Mouse (Mus musculus): ENCODE measurements around the gene Kcnq4. TPM values are rescaled to one million over a fixed set of nuclear protein-coding genes. Genes with fewer than 3 reads are reported as not detected.

The Kcnq4 gene
- polyA plus RNA-seq, 1 experiment from 2014 or later = 2.1 TPM

GRCm38 (mm10) chr4:120741303-120741702 lies 7.1 kb downstream of the Kcnq4 start:
- Histone ChIP-seq H3K4me1 (peaks cover 17% of the 10 kb centered on the region), H3K36me3 (no peaks in the 10 kb centered on the region), H3K9me3 (replicated peaks) (no peaks in the 10 kb centered on the region), H3K27me3 (ENCODE audit: low read depth, poor library complexity, severe bottlenecking) (peaks cover 95% of the 10 kb centered on the region), H3K27ac (replicated peaks) (no peak overlapping the region), H3K4me3 (no peak overlapping the region)
- 74% methylated on average over 6 of the region's 6 CpGs for WGBS
- no peak for DNase-seq (ENCODE audit: low spot score)

- peaks cover 97% of the 10 kb centered on the region for H3K27me3 ChIP-seq (ENCODE audit: low read depth, poor library complexity, severe bottlenecking)
- H3K9me3 ChIP-seq (replicated peaks) = no peaks in the 10 kb centered on the region
- H3K4me1 ChIP-seq = peaks cover 36% of the 10 kb centered on the region
- no peak overlapping the region for H3K4me3 ChIP-seq
- no peak for DNase-seq (ENCODE audit: low spot score)
- 79% methylated on average over 5 of the region's 5 CpGs for WGBS
- no peak overlapping the region for H3K27ac ChIP-seq (replicated peaks)
- H3K36me3 ChIP-seq = no peaks in the 10 kb centered on the region
Observed at GRCm38 (mm10) chr4:120734012-120734622, 14.3 kb downstream of the Kcnq4 start.

- Histone ChIP-seq H3K36me3 (no peaks in the 10 kb centered on the region), H3K27me3 (ENCODE audit: low read depth, poor library complexity, severe bottlenecking) (peaks cover 98% of the 10 kb centered on the region), H3K4me3 (no peak overlapping the region), H3K27ac (replicated peaks) (no peak overlapping the region), H3K4me1 (peaks cover 44% of the 10 kb centered on the region), H3K9me3 (replicated peaks) (no peaks in the 10 kb centered on the region)
- no peak for DNase-seq (ENCODE audit: low spot score)
- 79% methylated on average over 6 of the region's 6 CpGs for WGBS
Observed at GRCm38 (mm10) chr4:120732737-120733136, 15.7 kb downstream of the Kcnq4 start.

GRCm38 (mm10) chr4:120731030-120731644 lies 17.3 kb downstream of the Kcnq4 start:
- WGBS = 1% methylated on average over 40 of the region's 40 CpGs
- Histone ChIP-seq H3K27ac (replicated peaks) (peak overlapping the region; percentile 49; the same call in 1 of the 2 replicates), H3K27me3 (ENCODE audit: low read depth, poor library complexity, severe bottlenecking) (peaks cover 92% of the 10 kb centered on the region)

GRCm38 (mm10) chr4:120730574-120730973 lies 17.8 kb downstream of the Kcnq4 start:
- no peaks in the 10 kb centered on the region for H3K9me3 ChIP-seq (replicated peaks)
- H3K4me1 ChIP-seq = peaks cover 51% of the 10 kb centered on the region
- DNase-seq (ENCODE audit: low spot score) = no peak
- peaks cover 87% of the 10 kb centered on the region for H3K27me3 ChIP-seq (ENCODE audit: low read depth, poor library complexity, severe bottlenecking)
- WGBS = 25% methylated on average over 6 of the region's 6 CpGs
- H3K36me3 ChIP-seq = no peaks in the 10 kb centered on the region
- H3K27ac ChIP-seq (replicated peaks) = no peak overlapping the region
- H3K4me3 ChIP-seq = peak overlapping the region; percentile 64

More at GRCm38 (mm10) chr4:120731030-120731644, 17.3 kb downstream of the Kcnq4 start:
- Histone ChIP-seq H3K9me3 (replicated peaks) (no peaks in the 10 kb centered on the region), H3K4me1 (peaks cover 45% of the 10 kb centered on the region), H3K4me3 (peak overlapping the region; percentile 64), H3K36me3 (no peaks in the 10 kb centered on the region)
- DNase-seq (ENCODE audit: low spot score) = peak; percentile 82

GRCm38 (mm10) chr4:120730146-120730545 lies 18.3 kb downstream of the Kcnq4 start:
- Histone ChIP-seq H3K4me1 (peaks cover 55% of the 10 kb centered on the region), H3K4me3 (no peak overlapping the region), H3K27ac (replicated peaks) (no peak overlapping the region), H3K9me3 (replicated peaks) (no peaks in the 10 kb centered on the region), H3K27me3 (ENCODE audit: low read depth, poor library complexity, severe bottlenecking) (peaks cover 82% of the 10 kb centered on the region), H3K36me3 (no peaks in the 10 kb centered on the region)
- DNase-seq (ENCODE audit: low spot score) = no peak
- WGBS = 74% methylated on average over 6 of the region's 6 CpGs

- Histone ChIP-seq H3K4me3 (no peak overlapping the region), H3K27me3 (ENCODE audit: low read depth, poor library complexity, severe bottlenecking) (peaks cover 75% of the 10 kb centered on the region), H3K9me3 (replicated peaks) (no peaks in the 10 kb centered on the region), H3K4me1 (peaks cover 57% of the 10 kb centered on the region), H3K36me3 (no peaks in the 10 kb centered on the region), H3K27ac (replicated peaks) (no peak overlapping the region)
- WGBS = 24% methylated on average over 6 of the region's 6 CpGs
- DNase-seq (ENCODE audit: low spot score) = peak; percentile 41
Observed at GRCm38 (mm10) chr4:120729441-120729840, 19.0 kb downstream of the Kcnq4 start.

GRCm38 (mm10) chr4:120727842-120728241 lies 20.6 kb downstream of the Kcnq4 start:
- Histone ChIP-seq H3K4me3 (no peak overlapping the region), H3K4me1 (peaks cover 47% of the 10 kb centered on the region), H3K36me3 (no peaks in the 10 kb centered on the region), H3K9me3 (replicated peaks) (no peaks in the 10 kb centered on the region), H3K27ac (replicated peaks) (no peak overlapping the region), H3K27me3 (ENCODE audit: low read depth, poor library complexity, severe bottlenecking) (peaks cover 59% of the 10 kb centered on the region)
- 80% methylated on average over 11 of the region's 11 CpGs for WGBS
- DNase-seq (ENCODE audit: low spot score) = no peak

- Histone ChIP-seq H3K36me3 (no peaks in the 10 kb centered on the region), H3K4me3 (no peak overlapping the region), H3K9me3 (replicated peaks) (no peaks in the 10 kb centered on the region), H3K4me1 (peaks cover 43% of the 10 kb centered on the region), H3K27ac (replicated peaks) (no peak overlapping the region), H3K27me3 (ENCODE audit: low read depth, poor library complexity, severe bottlenecking) (peaks cover 43% of the 10 kb centered on the region)
- DNase-seq (ENCODE audit: low spot score) = no peak
- 78% methylated on average over 4 of the region's 4 CpGs for WGBS
Observed at GRCm38 (mm10) chr4:120726174-120726573, 22.2 kb downstream of the Kcnq4 start.

GRCm38 (mm10) chr4:120725516-120726090 lies 22.8 kb downstream of the Kcnq4 start:
- DNase-seq (ENCODE audit: low spot score) = no peak
- no peaks in the 10 kb centered on the region for H3K36me3 ChIP-seq
- peaks cover 37% of the 10 kb centered on the region for H3K27me3 ChIP-seq (ENCODE audit: low read depth, poor library complexity, severe bottlenecking)
- peaks cover 37% of the 10 kb centered on the region for H3K4me1 ChIP-seq
- 36% methylated on average over 5 of the region's 5 CpGs for WGBS
- H3K4me3 ChIP-seq = no peak overlapping the region
- no peak overlapping the region for H3K27ac ChIP-seq (replicated peaks)
- H3K9me3 ChIP-seq (replicated peaks) = no peaks in the 10 kb centered on the region

GRCm38 (mm10) chr4:120721574-120721973 lies 26.8 kb downstream of the Kcnq4 start:
- Histone ChIP-seq H3K36me3 (no peaks in the 10 kb centered on the region), H3K4me3 (no peak overlapping the region), H3K27ac (replicated peaks) (no peak overlapping the region), H3K27me3 (ENCODE audit: low read depth, poor library complexity, severe bottlenecking) (peaks cover 28% of the 10 kb centered on the region), H3K4me1 (peaks cover 19% of the 10 kb centered on the region), H3K9me3 (replicated peaks) (no peaks in the 10 kb centered on the region)
- no peak for DNase-seq (ENCODE audit: low spot score)
- 53% methylated on average over 2 of the region's 2 CpGs for WGBS

- Histone ChIP-seq H3K27me3 (ENCODE audit: low read depth, poor library complexity, severe bottlenecking) (peaks cover 52% of the 10 kb centered on the region), H3K4me3 (no peak overlapping the region), H3K27ac (replicated peaks) (no peak overlapping the region), H3K9me3 (replicated peaks) (no peaks in the 10 kb centered on the region), H3K4me1 (peaks cover 18% of the 10 kb centered on the region), H3K36me3 (no peaks in the 10 kb centered on the region)
- DNase-seq (ENCODE audit: low spot score) = no peak
- 49% methylated on average over 5 of the region's 5 CpGs for WGBS
Observed at GRCm38 (mm10) chr4:120719152-120719551, 29.3 kb downstream of the Kcnq4 start.

GRCm38 (mm10) chr4:120717591-120717990 lies 30.8 kb downstream of the Kcnq4 start:
- peaks cover 60% of the 10 kb centered on the region for H3K27me3 ChIP-seq (ENCODE audit: low read depth, poor library complexity, severe bottlenecking)
- 79% methylated on average over 8 of the region's 8 CpGs for WGBS

More at GRCm38 (mm10) chr4:120717591-120717990, 30.8 kb downstream of the Kcnq4 start:
- H3K4me1 ChIP-seq = peaks cover 16% of the 10 kb centered on the region
- H3K4me3 ChIP-seq = no peak overlapping the region
- H3K36me3 ChIP-seq = no peaks in the 10 kb centered on the region
- DNase-seq (ENCODE audit: low spot score) = no peak
- no peak overlapping the region for H3K27ac ChIP-seq (replicated peaks)
- no peaks in the 10 kb centered on the region for H3K9me3 ChIP-seq (replicated peaks)
